Mouse (Mus musculus): Measurements from ENCODE around the gene Bhlhe41. TPM values are rescaled to one million over a fixed set of nuclear protein-coding genes. Genes with fewer than 3 reads are reported as not detected.

Bhlhe41 gene
- total RNA-seq, 2 experiments from 2014 or later = 30.3 to 38.1 TPM

DNA sequence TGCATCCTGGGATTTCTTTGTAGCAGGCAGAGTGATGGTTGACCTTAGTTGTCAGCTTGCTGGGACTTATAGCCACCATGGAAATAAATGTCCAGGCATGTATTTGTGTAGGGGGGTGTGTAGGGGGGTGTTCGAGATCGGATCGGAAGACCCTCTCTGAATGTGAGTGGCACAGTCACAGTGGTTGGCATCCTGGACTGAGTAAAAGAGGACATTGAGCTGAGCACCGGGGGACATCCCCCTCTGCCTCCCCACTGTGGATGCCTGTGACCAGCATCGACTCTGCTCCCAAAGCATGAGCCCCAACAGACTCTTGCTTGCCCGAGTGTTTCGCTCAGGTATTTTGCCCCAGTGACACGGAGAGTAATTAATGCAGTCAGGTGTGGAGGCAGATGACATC is 8.0 kb upstream of the Bhlhe41 start:
- DNase-seq (ENCODE audit: low spot score) = no peak

DNA sequence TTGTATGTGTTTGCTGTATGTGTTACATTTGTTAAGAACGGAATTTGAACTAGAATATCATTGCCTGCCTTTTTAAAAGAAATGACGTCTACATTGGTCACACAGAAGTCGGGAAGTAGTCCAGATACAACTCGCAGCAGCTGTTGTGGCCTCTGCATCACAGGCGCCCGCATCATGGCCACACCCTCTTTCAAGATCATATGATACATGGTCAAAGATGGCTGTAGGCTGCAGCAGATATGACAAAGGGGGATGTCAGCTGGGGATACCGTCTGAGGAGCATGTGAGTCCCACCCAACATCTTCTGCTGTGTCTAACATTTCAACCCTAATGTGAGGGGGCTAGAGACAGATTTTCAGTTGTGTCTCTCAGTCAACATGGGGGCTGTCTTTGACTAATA is 6.7 kb upstream of the Bhlhe41 start:
- DNase-seq (ENCODE audit: low spot score) = no peak

DNA sequence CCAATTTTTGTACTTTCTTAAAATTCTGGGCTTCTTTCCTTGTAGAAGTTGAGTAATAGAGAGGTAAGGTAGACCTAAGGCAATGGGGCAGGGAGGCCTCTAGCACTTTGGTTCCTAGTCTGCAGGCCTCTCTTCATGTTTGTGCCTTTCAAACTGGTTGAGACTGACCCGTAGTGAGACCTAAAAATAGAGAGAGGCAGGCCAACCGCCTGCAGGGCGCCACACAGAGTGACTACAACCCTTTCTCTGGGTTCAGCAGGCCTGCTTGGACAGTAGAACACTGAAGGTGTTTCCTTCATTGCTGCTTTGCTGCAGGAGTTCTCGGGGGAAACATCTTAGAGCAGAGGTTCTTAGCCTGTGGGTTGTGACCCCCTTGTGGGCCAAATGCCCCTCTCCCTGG is 5.6 kb upstream of the Bhlhe41 start:
- DNase-seq (ENCODE audit: low spot score) = no peak

DNA sequence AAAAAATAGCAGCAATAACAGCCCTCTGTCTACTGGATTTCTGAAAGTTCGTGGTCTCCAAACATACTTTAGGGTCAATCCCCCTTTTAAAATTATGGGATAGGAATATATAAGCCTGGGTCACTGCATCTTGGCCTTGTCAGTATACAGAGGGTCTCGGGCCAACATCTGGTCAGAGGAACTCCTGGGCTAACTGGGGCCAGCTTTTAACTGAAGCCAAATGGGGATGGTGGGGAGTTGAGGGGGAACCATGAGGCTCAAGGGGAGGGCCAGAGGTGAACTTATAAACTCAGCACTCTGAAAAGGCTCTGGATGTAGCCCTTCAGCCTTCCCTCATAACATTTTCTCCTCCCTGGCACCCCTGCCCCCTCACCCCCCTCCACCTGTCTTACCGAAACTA is 1.8 kb upstream of the Bhlhe41 start:
- DNase-seq (ENCODE audit: low spot score) = no peak

DNA sequence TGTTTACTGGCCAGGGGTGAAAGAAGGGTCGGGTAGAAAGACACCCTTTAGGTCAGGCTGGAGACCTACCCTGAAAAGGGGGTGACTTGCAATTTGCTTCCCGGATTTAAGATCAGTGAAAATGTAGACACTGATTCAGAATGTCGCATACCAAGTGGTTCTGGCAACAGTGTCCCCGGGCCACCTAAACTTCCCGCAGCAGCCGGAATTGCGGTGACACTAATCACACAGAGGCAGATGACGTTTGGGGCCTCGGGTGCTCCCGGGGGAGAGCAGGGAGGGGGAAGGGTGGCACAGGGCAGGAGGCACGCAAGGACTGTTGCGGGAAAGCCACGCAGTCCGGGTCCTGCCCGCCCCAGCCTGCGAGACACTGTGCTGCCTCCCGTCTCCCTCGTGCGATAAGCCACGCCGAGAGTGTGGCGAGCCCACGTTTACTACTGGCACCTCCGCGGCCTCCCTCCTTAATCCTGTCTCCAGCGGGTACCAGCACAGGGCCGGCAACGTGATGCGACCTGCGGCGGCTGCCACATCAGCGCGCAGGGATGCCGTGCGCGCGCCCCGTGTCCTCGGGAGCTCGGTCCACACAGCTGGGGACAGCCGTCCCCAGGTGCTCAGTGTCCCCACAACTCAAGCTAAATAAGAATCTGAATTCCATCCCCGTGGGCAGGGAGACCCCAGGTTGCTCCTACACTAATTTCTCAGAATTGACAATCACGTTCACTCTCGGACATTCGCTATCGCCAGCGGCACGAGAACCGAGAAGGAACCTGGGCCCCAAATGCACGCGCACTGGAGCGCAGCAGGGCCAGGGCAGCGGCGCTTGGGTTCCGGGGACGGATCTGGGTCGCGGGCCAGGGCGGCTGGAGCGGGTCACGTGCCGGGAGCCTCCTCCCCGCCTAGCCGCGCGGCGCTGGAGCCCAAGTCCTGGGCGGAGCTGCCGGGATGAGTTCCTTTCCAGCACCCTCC is 811 bp upstream of the Bhlhe41 start:
- peak; percentile 94 for DNase-seq (ENCODE audit: low spot score)

DNA sequence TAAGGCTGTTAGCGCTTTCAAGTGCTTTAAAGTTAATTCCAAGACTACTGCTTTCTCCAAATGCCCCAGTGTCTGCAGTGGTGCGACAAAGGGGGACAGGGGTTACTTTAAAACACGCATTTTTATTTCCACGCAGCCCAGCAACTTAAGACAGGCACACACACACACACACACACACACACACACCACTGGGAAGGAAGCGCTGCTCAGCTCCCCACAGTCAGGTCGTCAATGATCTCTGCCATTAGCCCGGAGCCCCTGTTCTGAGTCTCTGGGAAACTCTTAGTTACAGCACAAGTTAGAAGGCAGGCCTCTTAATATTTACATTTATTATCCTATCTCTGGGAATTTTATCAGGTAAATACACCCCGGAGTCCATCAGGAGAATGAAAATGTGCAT is 1.2 kb downstream of the Bhlhe41 start:
- DNase-seq (ENCODE audit: low spot score) = no peak

DNA sequence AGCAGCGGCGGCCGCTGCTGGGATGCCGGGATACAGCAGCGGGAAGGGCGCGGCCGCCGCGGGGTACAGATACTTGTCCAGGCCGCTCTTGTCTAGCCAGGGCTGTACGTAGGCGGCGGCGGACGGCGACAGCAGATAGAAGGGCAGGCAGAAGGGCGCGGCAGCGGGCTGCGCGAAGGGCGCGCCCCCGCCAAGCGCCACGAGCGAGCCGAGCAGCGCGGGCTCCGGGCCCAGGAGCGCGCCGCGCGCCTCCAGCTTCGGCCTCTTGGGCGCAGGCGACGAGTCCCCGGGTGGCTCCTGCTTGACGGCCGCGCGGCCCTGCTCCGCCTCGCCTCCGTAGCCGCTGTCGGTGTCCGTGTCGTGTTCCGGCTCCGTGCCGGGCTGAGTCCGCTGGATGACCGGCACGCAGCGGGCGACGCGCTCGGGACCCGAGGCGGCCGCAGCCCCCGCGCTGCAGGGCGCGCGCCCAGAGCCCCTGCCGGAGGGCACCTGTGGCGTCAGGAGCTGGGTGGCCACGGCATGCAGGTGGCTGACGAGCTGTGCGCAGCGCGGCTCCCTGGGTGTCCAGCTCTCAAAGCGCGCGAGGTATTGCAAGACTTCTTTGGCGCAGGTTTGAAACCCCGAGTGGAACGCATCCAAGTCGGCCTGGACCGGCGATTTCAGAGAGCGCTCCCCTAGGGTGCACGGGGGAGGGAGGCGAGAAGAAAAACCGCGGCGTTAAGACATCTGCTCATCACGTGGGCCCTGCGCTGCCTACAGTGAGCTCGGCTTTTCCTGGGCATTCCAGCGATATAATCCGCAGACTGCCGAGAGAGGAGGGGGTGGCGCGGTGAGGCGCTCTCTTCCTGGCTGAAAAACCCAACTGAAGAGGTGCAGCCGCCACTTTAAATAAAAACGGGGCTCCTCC is 2.0 kb downstream of the Bhlhe41 start:
- DNase-seq (ENCODE audit: low spot score) = peak; percentile 76

DNA sequence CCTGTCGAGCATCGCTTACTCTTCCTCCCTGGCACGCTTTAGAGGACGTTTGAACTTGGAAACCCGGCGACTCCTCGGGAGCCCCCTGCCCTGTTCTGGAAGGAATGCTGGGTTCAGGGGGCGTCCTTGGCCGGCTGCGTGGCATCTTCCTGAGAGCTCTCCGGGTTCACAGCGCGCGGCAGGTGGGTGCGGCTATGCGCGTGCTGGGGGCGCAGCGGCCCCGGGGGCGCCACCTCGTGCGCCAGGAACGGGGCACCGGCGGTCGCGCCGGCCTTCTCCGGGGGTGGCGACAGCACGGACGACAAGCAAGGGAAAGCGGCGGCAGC is 2.7 kb downstream of the Bhlhe41 start:
- DNase-seq (ENCODE audit: low spot score) = no peak

DNA sequence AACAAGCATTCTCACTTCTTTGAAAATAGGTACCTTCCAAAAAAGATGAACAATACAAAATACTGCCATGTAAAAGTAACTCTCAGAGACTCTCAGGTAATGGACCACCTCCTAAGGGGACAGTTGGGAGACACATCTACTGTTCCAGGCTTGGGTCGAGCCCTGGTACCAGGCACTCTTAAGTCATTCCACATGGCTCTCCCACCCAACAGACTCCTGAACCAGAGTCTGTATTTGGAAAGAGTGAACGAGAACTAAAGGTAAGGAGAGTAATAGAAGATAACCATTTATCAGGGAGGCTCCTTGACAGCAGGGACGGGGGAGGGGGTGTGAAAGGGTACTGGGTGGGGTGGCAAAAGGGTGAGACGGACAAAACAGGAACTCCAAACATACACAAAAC is 3.0 kb downstream of the Bhlhe41 start:
- DNase-seq (ENCODE audit: low spot score) = no peak

DNA sequence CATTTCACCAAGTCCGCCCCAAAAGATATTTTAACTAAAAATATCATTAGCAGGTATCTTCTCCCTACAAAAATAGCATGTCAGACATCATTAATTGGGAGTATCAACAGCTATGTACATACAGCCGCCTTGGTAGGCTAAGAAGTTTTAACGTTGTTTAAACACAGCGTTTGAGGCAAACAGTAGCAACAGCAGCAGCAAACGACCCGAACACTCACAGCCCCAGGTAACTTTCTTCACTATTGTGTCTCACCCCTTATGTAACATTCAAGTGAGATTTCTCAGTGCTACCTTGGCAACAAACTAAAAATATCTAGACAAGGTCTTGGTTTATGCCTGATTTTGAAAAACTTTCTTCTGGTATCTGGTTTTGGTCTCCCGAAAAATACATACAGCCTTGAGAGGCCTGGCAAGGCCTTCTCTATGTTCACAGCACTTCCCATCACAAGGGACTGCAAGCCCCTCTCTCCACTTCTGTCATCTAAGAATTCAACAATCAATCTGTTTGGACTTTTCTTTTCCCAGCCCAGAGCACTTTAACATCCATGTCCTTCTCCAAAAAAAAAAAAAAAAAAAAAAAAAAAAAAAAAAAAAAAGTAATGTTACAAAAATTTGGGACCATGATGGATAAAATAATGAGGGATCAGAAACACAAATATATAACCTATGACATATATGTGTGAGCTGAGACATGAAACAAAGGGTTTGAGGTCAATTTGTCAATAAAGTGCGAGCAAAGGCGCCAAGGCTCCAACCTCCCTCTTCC is 3.7 kb downstream of the Bhlhe41 start:
- DNase-seq (ENCODE audit: low spot score) = no peak

DNA sequence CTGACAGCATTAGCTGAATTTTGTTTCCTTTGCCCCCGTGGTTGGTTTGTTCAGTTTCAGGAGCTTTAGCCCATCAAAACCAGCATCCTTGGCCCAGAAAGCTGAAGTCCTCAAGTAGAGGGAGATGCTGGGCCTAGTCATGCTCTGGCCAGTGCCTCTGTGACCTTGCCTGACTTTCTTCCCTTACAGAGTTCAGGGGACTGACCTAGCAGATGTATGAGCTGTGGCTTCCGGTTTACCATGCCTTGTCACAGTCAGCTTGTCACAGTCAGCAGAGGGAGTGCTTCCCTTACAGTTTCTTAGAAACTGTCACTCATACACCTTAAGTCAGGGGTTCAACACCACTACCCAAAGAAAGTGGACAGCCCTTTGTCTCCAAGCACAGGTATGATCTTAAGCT is 5.0 kb downstream of the Bhlhe41 start:
- peak; percentile 46 for DNase-seq (ENCODE audit: low spot score)

DNA sequence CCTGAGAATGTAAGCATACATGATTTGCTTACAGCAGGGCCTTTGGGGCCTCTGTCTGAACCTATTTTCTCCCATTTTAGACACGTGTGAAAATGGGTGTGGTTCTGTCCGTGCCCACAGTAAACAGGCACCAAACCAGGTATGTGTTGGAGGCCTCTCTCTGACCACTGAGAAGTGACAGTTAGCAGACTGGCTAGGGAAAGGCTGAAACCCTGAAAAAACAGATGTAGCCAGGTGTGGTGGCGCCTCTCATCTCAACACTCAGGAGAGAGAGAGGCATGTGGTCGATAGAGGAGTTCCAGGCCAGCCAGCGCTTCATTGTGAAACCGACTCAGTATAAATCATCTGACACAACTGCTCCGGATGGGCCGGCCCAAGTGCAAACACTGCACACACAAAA is 6.9 kb downstream of the Bhlhe41 start:
- no peak for DNase-seq (ENCODE audit: low spot score)

DNA sequence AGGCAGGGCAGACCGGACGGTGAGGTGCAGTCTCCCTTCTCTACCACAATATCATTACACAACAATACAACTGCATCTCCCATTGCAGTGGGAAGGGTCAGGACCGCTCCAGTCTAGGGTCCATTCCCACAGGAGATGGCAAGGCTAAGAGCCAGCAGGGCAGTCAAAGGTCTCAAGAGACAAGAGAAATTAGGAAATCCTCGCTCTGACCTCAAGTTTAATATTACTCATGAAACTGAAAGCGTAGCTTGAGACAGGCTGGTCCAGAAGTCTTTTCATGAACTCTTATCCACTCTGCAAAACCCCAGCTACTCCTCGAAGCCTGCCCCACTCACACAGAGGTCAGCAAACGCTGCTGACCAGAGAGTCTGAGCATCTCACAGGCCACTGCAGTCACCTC is 7.9 kb downstream of the Bhlhe41 start:
- DNase-seq (ENCODE audit: low spot score) = no peak

DNA sequence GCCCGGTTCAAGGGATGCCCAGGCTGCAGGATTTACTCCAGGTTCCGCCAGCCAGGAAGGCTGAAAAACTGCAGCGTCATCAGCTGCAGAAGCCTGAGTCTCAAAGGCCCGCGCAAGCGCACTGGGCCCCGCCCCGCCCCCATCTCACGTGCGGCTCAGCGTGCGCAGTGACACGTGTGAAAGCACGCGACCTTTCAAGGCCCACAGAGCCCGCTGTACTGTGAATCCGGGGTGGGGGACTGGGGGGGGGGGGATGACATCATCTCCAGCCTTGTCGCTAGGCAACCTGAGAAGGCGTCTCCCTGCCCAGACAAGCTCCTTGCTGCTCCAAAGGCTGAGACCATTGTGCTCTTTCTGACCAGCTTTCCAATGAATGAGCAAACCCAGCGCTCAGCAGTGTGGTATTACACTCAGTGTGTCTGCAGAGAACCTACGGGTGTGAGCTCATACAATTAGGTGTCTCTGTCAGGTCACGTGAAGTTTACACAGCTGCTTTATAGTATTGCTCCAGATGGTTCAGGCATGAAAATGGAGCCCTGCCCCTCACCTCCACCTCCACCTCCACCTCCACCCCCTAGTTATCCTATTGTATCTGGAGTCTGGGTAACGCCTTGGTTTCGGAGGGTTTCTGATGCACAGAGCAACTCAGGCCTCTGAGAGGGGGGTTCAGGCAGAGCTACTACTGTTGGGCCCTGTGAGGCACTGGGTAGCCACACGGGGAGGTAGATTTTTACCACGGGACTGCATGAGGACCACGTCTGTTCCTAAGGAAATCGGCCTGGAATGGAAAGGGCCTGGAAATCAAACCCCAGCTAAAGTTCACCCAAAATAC is 9.4 kb downstream of the Bhlhe41 start:
- DNase-seq (ENCODE audit: low spot score) = peak; percentile 97

DNA sequence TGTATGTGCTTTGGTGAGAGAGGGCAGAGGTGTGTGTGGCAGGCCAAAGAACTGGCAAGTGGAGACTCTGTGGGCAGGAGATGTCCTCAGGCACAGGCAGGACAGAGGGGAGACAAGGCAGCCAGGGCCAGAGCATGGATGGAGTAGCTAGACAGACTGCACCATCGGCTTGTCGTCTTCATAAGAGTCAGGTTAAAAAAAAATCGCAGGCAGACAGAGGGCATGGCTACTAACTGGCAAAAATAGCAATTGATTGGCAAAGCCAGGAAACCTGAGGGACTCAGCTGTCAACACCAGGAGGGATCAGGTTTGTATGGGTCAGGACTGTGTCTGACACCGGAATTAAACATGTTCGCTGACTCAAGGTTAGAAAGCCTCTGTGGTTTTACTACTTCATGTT is 10.6 kb downstream of the Bhlhe41 start:
- DNase-seq (ENCODE audit: low spot score) = peak; percentile 74

DNA sequence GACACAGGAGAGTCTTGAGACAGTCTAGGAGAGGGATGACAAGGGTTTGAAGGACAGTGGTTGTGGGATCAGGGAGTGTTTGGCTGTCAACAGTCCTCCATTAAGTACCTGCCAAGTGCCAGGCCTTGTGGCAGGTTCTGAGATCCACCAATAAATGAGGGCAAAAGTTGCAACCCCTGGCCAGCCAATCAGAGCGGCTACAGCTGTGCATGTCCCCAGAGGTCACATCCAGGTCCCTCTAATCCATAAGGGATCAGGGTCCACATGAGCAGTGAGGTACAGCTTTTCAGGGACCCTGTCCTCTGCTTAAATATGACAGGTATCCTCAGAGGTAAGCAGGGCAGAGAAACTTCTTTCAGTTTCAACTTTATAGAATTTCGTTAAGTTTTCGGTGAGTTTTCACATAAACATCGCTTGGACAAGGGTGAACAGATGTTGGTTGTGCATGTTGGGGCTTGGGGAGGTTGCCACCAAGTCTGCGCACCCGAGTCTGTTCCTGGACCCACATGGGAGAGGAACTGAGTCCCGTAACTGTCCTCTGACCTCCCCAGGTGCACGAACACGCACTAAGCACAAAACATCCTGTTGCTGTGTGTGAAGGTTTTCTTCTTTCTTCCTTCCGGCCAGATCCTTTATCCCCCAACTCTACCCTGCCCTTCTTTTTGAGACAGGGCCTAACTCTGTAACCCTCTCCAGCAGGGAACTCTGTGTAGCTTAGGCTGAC is 11.8 kb downstream of the Bhlhe41 start:
- no peak for DNase-seq (ENCODE audit: low spot score)

DNA sequence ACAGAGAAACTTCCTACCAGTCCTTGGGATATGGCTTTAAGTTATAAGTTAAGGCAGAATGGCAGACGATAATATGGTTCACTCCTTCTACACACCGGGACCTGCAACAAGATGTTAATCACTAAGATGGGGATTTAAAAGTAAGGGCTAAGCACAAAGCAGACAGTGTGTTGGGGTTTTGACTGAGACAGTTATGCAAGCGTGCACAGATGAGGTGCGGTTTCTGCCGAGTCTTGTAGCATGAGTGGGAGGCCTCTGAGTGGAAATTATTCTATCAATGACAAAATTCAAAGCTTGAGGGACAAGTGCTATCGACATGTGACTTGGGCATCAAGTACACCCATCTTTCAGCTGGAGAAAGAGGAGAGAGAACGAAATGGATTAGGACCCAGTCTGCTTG is 12.7 kb downstream of the Bhlhe41 start:
- no peak for DNase-seq (ENCODE audit: low spot score)

DNA sequence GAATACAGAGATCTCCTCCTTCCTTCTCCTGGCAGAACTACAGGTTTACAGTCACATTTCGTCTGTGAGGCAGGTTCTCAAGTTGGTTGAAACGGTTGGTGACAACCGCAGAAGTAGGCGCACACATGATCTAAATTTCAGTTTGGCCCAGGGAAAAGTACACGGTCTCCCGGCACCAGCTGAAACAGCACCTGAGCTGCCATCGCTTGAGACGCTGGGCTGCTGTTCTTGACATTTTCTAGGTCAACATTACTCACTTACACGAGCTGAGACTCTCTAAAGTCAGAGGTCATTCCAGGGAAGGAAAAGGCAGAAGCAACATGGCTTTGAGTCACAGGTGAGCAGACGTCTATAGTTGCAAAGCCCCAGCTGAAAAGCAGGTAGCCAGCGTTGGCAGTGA is 13.4 kb downstream of the Bhlhe41 start:
- DNase-seq (ENCODE audit: low spot score) = peak; percentile 73

DNA sequence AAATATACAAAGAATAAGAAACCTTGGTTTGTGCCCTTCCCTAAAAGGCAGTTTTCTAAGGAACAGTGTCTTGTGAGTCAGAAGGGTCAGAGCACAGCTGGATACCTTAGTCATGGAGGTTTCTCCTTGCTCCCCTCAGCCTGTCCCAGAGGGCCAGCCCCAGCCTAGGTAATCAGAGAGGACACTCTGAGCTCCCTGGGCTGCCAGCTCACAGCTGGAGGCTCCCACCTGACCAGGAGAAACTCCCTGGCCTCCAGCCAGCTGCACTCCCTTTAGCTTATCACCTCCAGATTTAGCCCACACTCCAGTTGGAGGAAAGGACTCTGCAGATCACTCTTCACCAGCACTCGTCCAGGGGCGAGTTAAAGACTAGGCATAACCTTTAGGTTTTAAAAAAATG is 14.6 kb downstream of the Bhlhe41 start:
- peak; percentile 89 for DNase-seq (ENCODE audit: low spot score)

DNA sequence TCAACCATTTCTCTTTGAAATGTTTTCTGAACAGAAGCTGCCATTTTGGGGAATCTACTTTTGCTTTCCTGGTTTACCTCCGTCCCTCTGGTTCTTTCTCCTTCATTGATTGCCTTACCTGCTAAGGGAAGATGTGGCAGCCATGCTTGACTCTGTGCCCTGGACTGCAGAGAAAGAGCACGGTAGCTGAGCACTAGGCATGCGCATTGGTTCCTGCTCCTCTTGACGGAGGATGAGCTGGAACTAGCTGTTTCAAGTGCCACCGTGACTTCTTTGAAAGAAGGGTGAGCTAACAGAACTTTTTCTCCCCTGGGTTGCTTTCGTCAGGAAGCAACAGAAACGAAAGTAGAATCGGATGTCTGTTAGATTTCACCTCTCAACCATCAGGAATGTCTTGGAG is 17.7 kb downstream of the Bhlhe41 start:
- no peak for DNase-seq (ENCODE audit: low spot score)
